Mouse (Mus musculus) embryonic facial prominence, embryonic 15.5 days (tissue): ENCODE results near the gene Gpld1. TPM values are rescaled to one million over a fixed set of nuclear protein-coding genes. Genes with fewer than 3 reads are reported as not detected.
A peak's percentile ranks its signal among the peaks of the same experiment; 100 is the strongest.

Source experiments
- ATAC-seq: fragments of 200-750 bp; cut with Nextera tagmentation; 2 replicates; pipeline ENCODE4 v1.8.0; 2017; ENCODE audit warnings: low read depth, moderate TSS enrichment; ENCODE audit not compliant: insufficient number of reproducible peaks, low FRiP score, low TSS enrichment
- H3K27ac ChIP-seq: fragments of 300-500 bp; sonication (generic); replicated peaks from 2 replicates; pipeline ENCODE4 v1.5.1; 2015; ENCODE audit warnings: mild to moderate bottlenecking, inconsistent platforms
- H3K27me3 ChIP-seq: fragments of 300-500 bp; sonication (generic); 2 replicates; pipeline ENCODE4 v1.6.1; 2015; ENCODE audit warnings: inconsistent platforms
- H3K36me3 ChIP-seq: fragments of 300-500 bp; sonication (generic); 2 replicates; pipeline ENCODE4 v1.6.1; 2015; ENCODE audit warnings: mild to moderate bottlenecking, inconsistent platforms
- H3K4me1 ChIP-seq: fragments of 300-500 bp; sonication (generic); 2 replicates; pipeline ENCODE4 v1.6.1; 2015; ENCODE audit warnings: inconsistent platforms
- H3K4me2 ChIP-seq: fragments of 300-500 bp; sonication (generic); replicated peaks from 2 replicates; pipeline ENCODE4 v1.6.1; 2015; ENCODE audit warnings: mild to moderate bottlenecking, inconsistent platforms
- H3K4me3 ChIP-seq: fragments of 300-500 bp; sonication (generic); replicated peaks from 2 replicates; pipeline ENCODE4 v1.5.1; 2015; ENCODE audit warnings: mild to moderate bottlenecking, inconsistent platforms
- H3K9ac ChIP-seq: fragments of 300-500 bp; sonication (generic); 2 replicates; pipeline ENCODE4 v1.6.1; 2015; ENCODE audit warnings: inconsistent platforms
- H3K9me3 ChIP-seq: fragments of 300-500 bp; sonication (generic); replicated peaks from 2 replicates; pipeline ENCODE4 v1.6.1; 2016; ENCODE audit warnings: inconsistent platforms
- WGBS: fragments of 180-500 bp; shearing (Covaris S2); methylation state at CpG from one replicate; pipeline ENCODE4 v1.1.7; 2015; 5-methylcytosine and 5-hydroxymethylcytosine counted together
- polyA plus RNA-seq: library from polyadenylated mRNA; unstranded; fragments of >200 nt; fragmentation: Nextera tagmentation; extraction: Ambion mirVana; gene quantifications from 2 replicates; pipeline ENCODE4 v1.2.1, GENCODE M21; 2015

Gpld1 gene
- 3.7 and 4.4 TPM in 2 replicates for polyA plus RNA-seq

GRCm38 (mm10) chr13:24942512-24943282, at the start of gene Gpld1:
TSS of gene Gpld1 (plus strand) at chr13:24943152.
- H3K27ac ChIP-seq, result no peak within 1 kb of the TSS
- no peak within 1 kb of the TSS for H3K4me3 ChIP-seq
- WGBS, result 54% methylated on average over 17 of the region's 17 CpGs
- no peaks in the 10 kb centered on the region for H3K36me3 ChIP-seq
- no peak within 1 kb of the TSS for H3K4me2 ChIP-seq
- no peak within 1 kb of the TSS for H3K9ac ChIP-seq
- H3K9me3 ChIP-seq, result no peaks in the 10 kb centered on the region
- ATAC-seq, result no peak
- peaks cover 11% of the 10 kb centered on the region; the same call in 1 of the 2 replicates for H3K4me1 ChIP-seq
- no peaks in the 10 kb centered on the region for H3K27me3 ChIP-seq

GRCm38 (mm10) chr13:24893880-24894279, 49.1 kb upstream of the Gpld1 start:
- WGBS, result 80% methylated on average over 2 of the region's 2 CpGs
- H3K36me3 ChIP-seq, result no peaks in the 10 kb centered on the region
- H3K4me1 ChIP-seq, result no peaks in the 10 kb centered on the region
- H3K4me3 ChIP-seq, result no peak overlapping the region
- ATAC-seq, result no peak
- H3K27ac ChIP-seq, result no peak overlapping the region
- H3K9me3 ChIP-seq, result no peaks in the 10 kb centered on the region
- no peak overlapping the region for H3K9ac ChIP-seq
- H3K27me3 ChIP-seq, result no peaks in the 10 kb centered on the region
- H3K4me2 ChIP-seq, result no peak overlapping the region

- ATAC-seq, result no peak
- Histone ChIP-seq H3K9ac (no peak overlapping the region), H3K4me1 (no peaks in the 10 kb centered on the region), H3K9me3 (no peaks in the 10 kb centered on the region), H3K27ac (no peak overlapping the region), H3K4me3 (no peak overlapping the region), H3K27me3 (no peaks in the 10 kb centered on the region), H3K36me3 (no peaks in the 10 kb centered on the region), H3K4me2 (no peak overlapping the region)
- 89% methylated on average over 2 of the region's 2 CpGs for WGBS
Observed at GRCm38 (mm10) chr13:24901916-24902315, 41.0 kb upstream of the Gpld1 start.

- no peaks in the 10 kb centered on the region for H3K36me3 ChIP-seq
- ATAC-seq, result no peak
- H3K4me2 ChIP-seq, result no peak overlapping the region
- H3K27me3 ChIP-seq, result no peaks in the 10 kb centered on the region
- no peak overlapping the region for H3K9ac ChIP-seq
- no peak overlapping the region for H3K27ac ChIP-seq
- no peaks in the 10 kb centered on the region for H3K4me1 ChIP-seq
- WGBS, result 78% methylated on average over 6 of the region's 6 CpGs
- H3K9me3 ChIP-seq, result no peaks in the 10 kb centered on the region
- no peak overlapping the region for H3K4me3 ChIP-seq
Observed at GRCm38 (mm10) chr13:24903412-24903811, 39.5 kb upstream of the Gpld1 start.

GRCm38 (mm10) chr13:24905422-24905821, 37.5 kb upstream of the Gpld1 start:
- Histone ChIP-seq H3K36me3 (no peaks in the 10 kb centered on the region), H3K9ac (no peak overlapping the region), H3K4me1 (no peaks in the 10 kb centered on the region), H3K27ac (no peak overlapping the region), H3K9me3 (no peaks in the 10 kb centered on the region), H3K27me3 (no peaks in the 10 kb centered on the region), H3K4me2 (no peak overlapping the region), H3K4me3 (no peak overlapping the region)
- no peak for ATAC-seq
- WGBS, result 88% methylated on average over 12 of the region's 12 CpGs

GRCm38 (mm10) chr13:24906831-24907570, 36.0 kb upstream of the Gpld1 start:
- Histone ChIP-seq H3K4me2 (no peak overlapping the region), H3K27me3 (no peaks in the 10 kb centered on the region), H3K4me3 (no peak overlapping the region), H3K36me3 (0 out of 2 replicates have a peak, but pooled peaks cover 5% of the 10 kb centered on the region), H3K27ac (no peak overlapping the region), H3K9ac (no peak overlapping the region), H3K4me1 (no peaks in the 10 kb centered on the region), H3K9me3 (no peaks in the 10 kb centered on the region)
- WGBS, result 82% methylated on average over 11 of the region's 11 CpGs
- no peak for ATAC-seq

GRCm38 (mm10) chr13:24909112-24909511, 33.8 kb upstream of the Gpld1 start:
- no peaks in the 10 kb centered on the region for H3K4me1 ChIP-seq
- H3K9me3 ChIP-seq, result no peaks in the 10 kb centered on the region
- H3K4me2 ChIP-seq, result no peak overlapping the region
- peaks cover 12% of the 10 kb centered on the region; the same call in 1 of the 2 replicates for H3K36me3 ChIP-seq
- no peak overlapping the region for H3K9ac ChIP-seq
- no peaks in the 10 kb centered on the region for H3K27me3 ChIP-seq
- no peak overlapping the region for H3K27ac ChIP-seq
- ATAC-seq, result no peak
- H3K4me3 ChIP-seq, result no peak overlapping the region
- 87% methylated on average over 1 of the region's 1 CpGs for WGBS

- H3K9me3 ChIP-seq, result no peaks in the 10 kb centered on the region
- H3K9ac ChIP-seq, result no peak overlapping the region
- ATAC-seq, result no peak
- H3K27ac ChIP-seq, result no peak overlapping the region
- peaks cover 44% of the 10 kb centered on the region for H3K36me3 ChIP-seq
- no peaks in the 10 kb centered on the region for H3K4me1 ChIP-seq
- no peak overlapping the region for H3K4me3 ChIP-seq
- WGBS, result 94% methylated on average over 7 of the region's 7 CpGs
- H3K27me3 ChIP-seq, result no peaks in the 10 kb centered on the region
- H3K4me2 ChIP-seq, result no peak overlapping the region
Observed at GRCm38 (mm10) chr13:24913576-24913975, 29.4 kb upstream of the Gpld1 start.

GRCm38 (mm10) chr13:24914915-24915314, 28.0 kb upstream of the Gpld1 start:
- ATAC-seq, result no peak
- H3K9ac ChIP-seq, result no peak overlapping the region
- no peaks in the 10 kb centered on the region for H3K9me3 ChIP-seq
- no peak overlapping the region for H3K4me2 ChIP-seq
- no peak overlapping the region for H3K4me3 ChIP-seq
- WGBS, result 91% methylated on average over 4 of the region's 4 CpGs
- H3K36me3 ChIP-seq, result peaks cover 50% of the 10 kb centered on the region
- no peak overlapping the region for H3K27ac ChIP-seq
- no peaks in the 10 kb centered on the region for H3K4me1 ChIP-seq
- no peaks in the 10 kb centered on the region for H3K27me3 ChIP-seq

GRCm38 (mm10) chr13:24915831-24916230, 27.1 kb upstream of the Gpld1 start:
- H3K36me3 ChIP-seq, result peaks cover 50% of the 10 kb centered on the region
- WGBS, result 69% methylated on average over 13 of the region's 13 CpGs
- ATAC-seq, result no peak

GRCm38 (mm10) chr13:24920333-24920977, 22.5 kb upstream of the Gpld1 start:
- H3K9me3 ChIP-seq, result no peaks in the 10 kb centered on the region
- H3K27ac ChIP-seq, result no peak overlapping the region
- peaks cover 52% of the 10 kb centered on the region for H3K36me3 ChIP-seq
- 23% methylated on average over 5 of the region's 5 CpGs for WGBS
- H3K27me3 ChIP-seq, result no peaks in the 10 kb centered on the region
- 0 out of 2 replicates have a peak, but pooled peaks have one; percentile 51 for ATAC-seq
- H3K9ac ChIP-seq, result no peak overlapping the region
- H3K4me2 ChIP-seq, result no peak overlapping the region
- no peak overlapping the region for H3K4me3 ChIP-seq
- H3K4me1 ChIP-seq, result no peaks in the 10 kb centered on the region

More at GRCm38 (mm10) chr13:24915831-24916230, 27.1 kb upstream of the Gpld1 start:
- H3K4me1 ChIP-seq, result no peaks in the 10 kb centered on the region
- no peak overlapping the region for H3K4me2 ChIP-seq
- H3K27ac ChIP-seq, result no peak overlapping the region
- no peaks in the 10 kb centered on the region for H3K9me3 ChIP-seq
- no peak overlapping the region for H3K9ac ChIP-seq
- H3K27me3 ChIP-seq, result no peaks in the 10 kb centered on the region
- H3K4me3 ChIP-seq, result no peak overlapping the region
